Mouse (Mus musculus): ENCODE data around the gene Hps5.

DNA sequence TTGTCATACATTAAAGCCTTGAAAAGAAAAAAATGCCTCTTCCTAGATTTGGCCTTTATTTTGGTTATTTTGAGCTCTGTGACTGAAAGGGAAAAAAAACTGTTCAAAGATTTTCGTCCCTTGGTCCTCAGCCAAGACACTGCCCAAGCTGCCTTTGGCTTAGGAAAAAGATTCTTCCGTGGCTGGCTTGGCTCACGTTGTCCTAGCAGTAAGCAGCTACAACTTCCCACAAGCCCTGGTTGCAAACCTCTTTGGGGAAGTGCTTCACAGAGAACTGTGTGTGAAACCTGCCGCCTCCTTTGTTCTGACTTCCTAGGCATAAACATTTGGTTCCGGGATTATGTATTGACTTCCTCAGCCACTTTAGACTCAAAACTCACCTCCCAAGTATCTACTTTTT, 79.0 kb downstream of the Hps5 start:
- TF ChIP-seq MAFK (IDR thresholded peaks at IDR 0.05; ENCODE audit: insufficient read depth, low read depth, low read length) (no peak), HCFC1 (IDR thresholded peaks at IDR 0.05; ENCODE audit: borderline replicate concordance, insufficient read depth, low read length) (no peak)
